Mouse (Mus musculus) CD8-positive naive resting alpha-beta T cell, adult 2 months (primary cell): ENCODE results near the gene Gstm7.
"Not testable (repeated sequence)": the region's sequence is repeated elsewhere in the genome, so short reads cannot be mapped to it uniquely, and the experiment has no call there.

Experiments used
- DNase-seq, 2 experiments: peaks; one replicate each; pipeline ENCODE4 v3.0.0; 2022; ENCODE audit warnings: low read depth in 2 of 2, low spot score in 2 of 2

Gstm7 gene

DNA sequence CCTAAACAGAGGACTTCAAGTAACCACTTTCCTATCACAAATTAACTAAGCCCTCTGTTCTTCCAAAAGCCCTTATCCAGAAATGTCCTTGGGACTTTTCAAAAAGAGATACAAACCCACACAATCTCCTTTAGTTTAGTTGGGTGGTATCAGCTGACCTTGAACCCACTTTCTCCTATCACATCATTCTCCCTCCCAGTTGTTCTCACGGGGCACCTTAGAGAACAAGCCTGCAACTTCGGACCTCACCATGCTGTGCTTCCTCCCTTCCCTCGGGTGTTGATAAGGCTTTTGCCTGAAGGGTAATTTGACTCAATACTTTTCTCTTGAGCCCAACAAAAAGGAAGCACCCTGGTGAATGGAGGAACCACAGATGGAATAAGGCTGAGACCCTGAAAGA, 4.3 kb upstream of the Gstm7 start:
- DNase-seq = no peak

DNA sequence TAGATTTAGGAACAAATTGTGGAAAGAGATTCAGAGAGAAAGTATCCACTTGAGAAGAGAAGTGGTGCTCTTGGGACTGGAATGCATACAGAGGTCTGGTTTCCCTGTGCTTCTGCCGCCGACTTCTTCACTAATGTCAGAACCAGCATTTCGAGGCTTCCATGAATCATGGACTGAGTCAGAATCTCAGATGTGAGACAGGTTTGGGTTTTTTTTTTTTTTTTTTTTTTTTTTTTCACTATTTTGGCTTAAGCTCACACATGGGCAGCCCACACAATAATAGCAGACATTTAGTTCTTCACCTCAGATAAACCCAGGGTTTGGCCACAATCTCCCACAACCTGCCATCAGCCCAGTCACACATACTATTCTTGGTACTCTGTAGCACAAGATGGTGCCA, 3.7 kb upstream of the Gstm7 start:
- no peak for DNase-seq

DNA sequence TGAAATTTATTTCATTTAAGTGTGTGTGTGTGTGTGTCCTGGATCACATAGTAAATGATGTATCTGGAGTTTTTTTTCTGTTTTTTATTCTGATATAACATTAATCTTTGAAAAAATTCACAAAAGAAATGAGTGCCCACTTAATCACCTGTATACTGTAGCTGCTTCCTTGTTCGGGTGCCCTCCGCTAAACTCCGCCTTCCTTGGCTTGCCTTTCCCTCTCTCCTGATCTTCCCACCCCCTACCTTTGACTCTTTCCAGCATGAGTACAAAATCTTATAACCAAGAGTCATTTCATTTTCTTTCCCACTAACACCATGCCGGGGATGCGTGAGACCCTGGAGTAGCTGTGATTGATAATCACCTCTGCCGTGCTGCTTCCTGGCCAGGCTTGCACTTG, 511 bp upstream of the Gstm7 start:
- DNase-seq = no peak

DNA sequence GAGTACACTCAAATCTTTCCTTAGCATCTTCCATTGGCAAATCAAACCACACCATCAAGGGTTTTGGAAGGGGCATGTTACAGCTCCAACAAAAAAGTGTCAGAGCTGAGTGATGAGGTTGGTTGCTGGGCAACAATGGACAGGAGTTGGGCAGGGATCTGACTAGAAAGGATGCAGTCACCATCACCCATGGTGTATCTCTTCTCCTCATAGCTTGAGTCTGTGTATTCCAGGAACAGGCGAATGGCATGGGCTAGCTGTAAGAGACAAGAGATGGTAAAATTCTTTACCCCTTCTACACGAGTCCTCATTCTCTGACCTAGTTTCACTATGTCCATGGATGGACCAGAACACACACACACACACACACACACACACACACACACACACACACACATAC, 483 bp downstream of the Gstm7 start:
- DNase-seq = no peak

DNA sequence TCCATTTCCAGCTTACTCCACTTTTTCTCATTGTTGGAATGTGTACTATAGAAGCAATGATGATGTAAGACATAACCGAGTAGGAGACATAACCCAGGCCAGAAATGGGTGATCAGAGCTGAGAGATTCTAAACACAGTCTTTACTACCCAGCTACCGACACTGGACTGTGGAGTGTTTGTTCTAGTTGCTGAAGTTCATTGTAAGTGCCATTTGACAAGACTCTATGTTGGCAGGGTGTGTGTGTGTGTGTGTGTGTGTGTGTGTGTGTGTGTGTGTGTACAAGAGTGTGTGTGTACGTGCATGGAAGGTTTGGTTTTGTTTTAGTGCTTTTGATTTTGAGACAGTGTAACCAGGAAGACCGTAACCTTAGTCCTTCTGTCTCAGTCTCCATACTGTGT, 1.9 kb downstream of the Gstm7 start:
- DNase-seq = no peak

DNA sequence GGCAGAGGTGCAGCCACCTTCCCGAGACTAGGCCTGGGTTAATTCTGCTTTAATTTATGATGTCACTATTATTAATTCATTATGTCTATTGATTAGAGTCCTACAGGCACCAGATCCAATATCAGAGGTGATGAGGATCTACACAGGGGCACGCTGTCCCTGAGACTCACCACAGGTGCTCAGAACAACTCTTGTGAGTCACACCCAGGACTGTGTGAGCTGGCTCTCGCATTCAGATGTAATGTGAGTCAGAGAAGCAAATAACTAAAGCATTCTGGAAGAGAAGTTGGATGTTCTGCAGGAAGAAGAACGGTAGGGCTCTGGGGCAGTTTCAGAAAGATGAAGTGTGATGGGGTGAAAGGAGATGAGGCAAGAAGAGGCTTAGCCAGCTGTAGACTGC, 2.4 kb downstream of the Gstm7 start:
- no peak for DNase-seq

DNA sequence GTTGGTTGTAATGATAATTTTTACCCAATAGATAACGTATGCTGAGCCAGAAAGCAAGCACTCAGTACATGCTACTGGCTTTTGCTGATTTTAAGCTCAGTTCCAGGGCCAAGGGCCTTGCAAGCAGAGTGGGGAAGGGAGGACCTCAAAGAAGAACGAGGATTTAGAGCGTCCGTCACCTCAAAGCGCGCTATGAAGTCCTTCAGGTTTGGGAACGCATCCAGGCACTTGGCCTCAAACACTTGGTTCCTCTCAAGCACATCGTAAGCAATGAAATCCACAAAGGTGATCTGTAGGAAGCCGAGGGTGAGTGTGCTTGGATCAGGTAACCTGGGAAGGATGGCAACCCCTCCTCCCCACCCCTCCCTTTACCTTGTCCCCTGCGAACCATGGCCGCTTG, 2.9 kb downstream of the Gstm7 start:
- DNase-seq = no peak

DNA sequence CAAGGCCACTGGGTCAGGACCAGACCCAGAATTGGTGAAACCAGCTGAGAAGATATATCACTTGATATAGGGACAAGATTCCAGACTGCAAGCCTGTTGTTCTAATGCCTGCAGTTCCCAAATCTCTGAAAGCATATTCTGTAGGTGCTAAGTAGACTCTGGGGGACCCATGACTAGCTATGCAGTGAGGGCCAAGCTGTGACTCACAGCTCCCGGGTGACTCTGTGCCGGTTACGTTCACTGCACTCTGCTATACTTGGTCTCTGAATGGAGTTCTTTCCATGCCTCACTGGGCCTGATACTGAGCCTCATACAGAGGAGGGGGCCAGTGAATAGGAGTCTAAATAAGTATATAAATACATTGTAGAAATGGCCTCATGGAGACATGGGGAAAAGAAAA, 3.8 kb downstream of the Gstm7 start:
- no peak for DNase-seq

DNA sequence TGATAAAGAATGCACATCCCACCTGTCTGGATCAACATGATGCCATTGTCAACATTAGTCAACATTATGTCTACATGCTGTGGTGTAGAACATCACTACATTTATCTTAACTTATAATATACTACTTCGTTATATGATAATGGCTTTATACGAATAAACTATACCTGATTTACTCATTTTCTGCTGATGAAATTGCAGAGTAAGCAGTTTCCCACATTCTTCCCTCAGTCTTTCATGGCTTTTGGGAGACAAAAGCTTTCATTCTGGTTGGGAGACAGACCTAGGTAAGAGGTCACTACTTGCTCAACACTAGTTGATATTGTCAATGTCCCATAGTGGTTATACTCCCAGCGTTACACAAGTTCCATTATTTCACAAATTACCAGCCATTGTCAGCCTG, 6.3 kb downstream of the Gstm7 start:
- DNase-seq = no peak

DNA sequence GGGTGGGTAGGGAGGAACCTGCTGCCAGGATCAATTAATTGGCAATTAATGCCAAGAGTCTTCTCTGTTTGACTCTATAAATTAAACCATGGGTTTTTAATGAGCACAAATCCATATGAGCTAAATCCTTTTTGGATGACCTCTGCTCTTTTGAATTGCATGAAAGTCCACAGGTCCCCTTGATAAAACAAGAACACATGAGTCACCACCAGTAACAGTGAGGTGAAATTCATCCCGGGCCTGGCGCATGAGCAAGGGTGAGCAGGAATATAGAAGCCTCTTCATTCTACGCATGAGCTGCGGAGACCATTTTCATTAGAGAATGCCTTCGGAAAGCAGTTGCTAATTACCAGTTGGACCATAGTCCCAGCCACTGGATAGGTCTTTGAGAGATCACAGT, 11.3 kb downstream of the Gstm7 start:
- no peak for DNase-seq

DNA sequence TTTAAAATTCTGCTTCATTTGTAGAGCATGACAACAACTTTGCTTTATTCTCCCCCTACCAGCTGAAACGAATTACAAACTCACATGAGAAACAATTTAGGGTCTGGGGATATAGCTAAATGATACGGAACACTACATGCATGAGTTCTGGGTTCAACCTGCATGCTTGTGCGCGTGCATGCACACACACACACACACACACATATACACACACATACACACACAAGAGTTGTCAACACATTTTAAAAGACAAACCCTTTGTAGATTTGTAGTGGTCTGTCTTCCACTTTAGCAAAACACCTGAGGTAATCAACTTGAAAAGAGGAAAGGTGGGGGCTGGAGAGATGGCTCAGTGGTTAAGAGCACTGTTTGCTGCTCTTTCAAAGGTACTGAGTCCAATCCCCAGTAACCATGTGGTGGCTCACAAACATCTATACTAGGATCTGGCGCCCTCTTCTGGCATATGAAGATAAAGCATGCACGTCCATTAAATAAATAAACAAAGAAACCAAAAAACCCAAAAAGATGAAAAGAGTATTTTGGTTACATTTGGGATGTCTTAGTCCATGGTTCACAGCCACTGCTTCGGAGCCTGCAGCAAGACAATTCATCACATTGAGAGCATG, 13.7 kb downstream of the Gstm7 start:
- DNase-seq = peak; percentile 24 to 48

DNA sequence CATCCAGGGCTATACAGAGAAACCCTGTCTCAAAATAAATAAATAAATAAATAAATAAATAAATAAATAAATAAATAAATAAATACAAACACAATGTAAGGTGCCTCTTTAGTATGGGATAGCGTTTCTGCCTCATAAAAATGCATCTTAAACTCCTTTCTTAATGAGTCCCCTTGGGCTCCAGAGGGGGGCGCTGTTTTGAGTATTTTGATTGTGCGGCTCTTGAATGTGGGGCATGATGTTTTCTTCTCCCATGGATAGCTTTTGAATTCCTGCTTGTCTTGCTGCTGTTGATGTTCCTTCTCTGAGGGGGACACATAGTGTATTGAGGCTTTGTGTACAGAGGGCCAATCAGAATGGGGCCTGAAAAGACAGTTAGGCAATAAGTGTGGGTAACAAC, 14.5 kb downstream of the Gstm7 start:
- no peak for DNase-seq

DNA sequence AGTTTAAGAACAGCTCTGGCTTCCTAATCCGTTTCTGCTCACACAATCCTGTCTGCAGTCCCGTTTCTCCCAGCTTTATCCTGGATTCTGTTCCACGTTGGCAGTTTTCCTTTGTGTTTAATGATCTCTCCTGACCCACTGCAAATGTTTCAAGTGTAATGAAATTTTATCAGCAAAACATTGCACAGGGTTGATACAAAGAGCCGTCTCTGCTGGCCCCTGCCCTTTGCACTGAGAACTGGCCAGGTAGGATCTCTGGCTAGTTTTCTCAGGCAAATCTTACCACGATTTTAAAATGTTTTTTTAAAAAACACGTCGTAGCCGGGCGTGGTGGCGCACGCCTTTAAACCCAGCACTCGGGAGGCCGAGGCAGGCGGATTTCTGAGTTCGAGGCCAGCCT, 14.9 kb downstream of the Gstm7 start:
- DNase-seq = no peak

DNA sequence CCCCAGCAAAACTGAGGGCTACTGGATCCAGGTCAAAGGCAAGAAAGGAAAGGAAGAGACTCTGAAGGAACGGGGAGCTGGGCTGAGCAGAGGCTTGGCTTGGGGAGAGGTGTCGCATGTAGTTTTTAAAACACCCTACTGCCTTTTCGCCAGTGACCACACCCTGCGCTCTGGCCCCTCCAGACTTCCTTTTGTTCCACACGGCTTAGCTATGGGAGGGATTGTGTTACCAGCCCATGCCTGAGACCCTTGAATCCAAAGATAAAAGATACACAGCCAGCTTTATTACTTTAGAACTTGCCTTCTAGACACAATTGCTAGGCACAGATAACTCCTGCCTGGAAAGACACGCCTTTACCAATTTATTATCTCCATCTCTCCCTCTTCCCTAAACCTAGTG, 25.7 kb downstream of the Gstm7 start:
- no peak for DNase-seq

DNA sequence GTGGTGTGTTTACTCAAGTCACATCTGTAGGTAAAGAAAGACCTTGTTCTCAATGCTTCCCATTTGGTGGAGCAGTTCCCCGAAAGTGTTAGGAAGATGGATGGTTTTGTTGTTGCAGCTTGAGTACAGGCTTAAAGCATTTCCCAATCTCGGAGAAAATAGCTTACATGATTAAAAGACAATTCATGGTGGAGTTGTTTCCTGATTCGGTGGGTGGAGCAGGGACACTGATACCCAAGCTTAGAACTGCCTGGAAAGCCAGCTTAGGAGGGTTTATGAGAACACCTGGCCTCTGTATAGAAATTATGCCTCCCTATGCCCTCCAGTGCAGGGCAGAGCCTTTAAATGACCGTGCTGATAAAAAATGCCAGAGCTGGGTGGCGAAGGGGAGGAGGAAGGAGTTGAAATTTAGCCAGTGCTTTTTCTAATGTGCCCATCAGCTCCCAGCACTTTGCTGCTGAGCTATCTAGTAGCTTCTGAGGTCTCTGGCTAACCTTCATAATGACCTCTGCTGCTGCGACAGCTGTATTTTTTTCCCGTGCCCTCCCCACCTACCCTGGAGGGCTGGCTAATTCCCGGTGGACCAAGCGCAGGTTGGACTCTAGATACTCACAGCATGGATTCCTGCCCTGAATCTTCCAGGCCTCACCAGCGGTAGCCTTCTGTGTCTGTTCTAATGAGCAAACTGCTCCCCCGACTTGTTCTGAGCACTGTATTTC, 30.5 kb downstream of the Gstm7 start:
- DNase-seq = no peak

DNA sequence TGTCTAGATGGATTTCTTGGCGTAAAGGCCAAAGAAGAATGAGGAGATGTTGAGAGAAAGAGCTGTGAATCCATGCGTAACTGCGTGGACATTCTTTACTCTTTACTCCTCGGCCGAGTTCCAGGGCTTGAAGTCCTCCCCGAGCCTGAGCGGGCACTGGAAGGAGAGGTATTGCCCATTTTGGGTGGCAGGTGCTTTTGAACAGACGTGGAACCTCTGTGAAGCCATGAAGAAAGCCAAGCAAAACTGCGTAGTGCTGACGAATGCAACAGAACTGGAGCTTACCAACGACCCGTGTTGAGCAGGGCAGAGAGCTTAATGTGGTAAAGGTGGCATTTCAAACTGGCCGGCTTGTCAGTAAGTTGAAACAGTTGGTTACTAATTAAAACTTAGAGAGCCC, 32.9 kb downstream of the Gstm7 start:
- DNase-seq = no peak

DNA sequence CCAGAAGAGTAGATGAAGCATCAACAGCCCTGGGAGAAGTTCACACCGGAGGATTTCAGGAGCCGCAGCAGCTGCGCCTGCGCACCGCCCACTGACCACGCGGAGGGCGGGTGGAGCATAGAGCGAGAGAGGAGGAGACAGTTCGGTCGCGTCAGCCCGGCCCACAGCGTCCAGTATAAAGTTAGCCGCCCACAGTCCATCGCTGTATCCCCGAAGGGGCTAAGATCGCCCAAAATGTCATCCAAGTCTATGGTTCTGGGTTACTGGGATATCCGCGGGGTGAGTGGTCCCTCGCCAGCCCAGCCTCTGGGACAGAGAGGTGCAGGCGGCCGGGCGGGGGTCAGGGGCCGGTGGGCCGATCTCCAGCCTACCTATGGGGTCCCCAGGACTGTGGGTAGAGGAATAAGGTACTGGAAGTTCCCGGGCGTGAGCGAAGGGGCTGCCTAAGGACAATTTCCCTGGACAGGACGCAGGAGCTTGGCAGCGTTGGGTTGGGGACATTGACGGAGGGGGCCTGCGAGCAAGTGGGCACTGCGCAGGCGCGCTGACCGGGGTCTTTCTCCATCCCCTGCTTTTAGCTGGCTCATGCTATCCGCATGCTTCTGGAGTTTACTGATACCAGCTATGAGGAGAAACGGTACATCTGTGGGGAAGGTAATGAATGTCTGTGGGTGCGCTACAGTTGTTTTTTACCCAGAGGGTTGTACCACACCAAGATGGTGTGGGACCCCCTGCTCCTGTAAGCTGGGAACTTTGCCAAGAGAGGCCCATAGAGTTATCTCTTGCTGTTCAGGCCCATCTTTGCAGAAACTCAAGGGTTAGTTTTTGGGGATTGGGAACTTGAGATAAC, 35.7 kb downstream of the Gstm7 start, which contains the start of gene Gstm5:
Gene Gstm5, plus strand, starts transcription at position 102 of the 850 bp plus-strand sequence.
- no peak for DNase-seq

DNA sequence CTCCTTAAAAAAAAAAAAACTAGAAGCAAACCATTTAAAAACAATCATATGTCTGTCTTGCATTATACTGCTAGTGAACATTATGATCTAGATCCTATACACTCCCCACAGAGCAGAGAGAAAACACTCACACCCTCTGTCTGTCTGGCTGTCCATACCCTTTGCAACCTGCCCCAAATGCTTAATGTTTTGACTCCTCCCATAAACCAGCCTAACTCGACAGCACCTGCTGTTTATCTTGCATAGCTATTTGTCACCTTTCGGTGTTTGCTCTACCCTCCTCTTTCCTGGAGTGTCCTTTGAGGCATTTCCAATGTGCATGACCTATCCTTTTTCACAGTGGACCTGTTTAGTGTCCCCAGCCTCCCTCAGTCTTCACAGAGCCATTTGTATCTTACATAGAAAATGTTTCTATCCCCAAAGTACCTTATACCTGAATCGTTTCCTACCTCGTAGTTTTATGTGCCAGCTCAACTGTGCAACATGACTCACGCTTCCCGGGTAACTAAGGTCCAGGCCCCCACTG, 36.4 kb downstream of the Gstm7 start:
- no peak for DNase-seq

DNA sequence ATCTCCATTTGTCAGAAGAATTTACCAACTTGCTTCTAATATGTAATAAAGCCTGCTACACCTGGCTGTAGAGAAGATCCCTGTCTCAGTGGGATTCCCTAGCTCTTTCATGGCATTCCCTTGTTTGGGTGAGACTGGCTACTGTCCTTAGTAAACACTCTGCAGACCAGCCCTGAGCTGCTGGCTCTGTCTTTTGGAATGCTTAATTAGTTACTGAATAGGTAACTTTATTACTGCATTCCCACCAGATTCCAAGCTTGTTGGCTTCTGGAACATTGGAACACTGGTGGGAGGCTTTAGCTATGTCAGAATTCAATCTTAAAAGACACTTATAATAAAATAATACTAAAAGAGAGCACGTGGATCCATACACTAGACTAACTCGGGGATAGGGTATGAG, 42.4 kb downstream of the Gstm7 start:
- DNase-seq = not testable (repeated sequence)

DNA sequence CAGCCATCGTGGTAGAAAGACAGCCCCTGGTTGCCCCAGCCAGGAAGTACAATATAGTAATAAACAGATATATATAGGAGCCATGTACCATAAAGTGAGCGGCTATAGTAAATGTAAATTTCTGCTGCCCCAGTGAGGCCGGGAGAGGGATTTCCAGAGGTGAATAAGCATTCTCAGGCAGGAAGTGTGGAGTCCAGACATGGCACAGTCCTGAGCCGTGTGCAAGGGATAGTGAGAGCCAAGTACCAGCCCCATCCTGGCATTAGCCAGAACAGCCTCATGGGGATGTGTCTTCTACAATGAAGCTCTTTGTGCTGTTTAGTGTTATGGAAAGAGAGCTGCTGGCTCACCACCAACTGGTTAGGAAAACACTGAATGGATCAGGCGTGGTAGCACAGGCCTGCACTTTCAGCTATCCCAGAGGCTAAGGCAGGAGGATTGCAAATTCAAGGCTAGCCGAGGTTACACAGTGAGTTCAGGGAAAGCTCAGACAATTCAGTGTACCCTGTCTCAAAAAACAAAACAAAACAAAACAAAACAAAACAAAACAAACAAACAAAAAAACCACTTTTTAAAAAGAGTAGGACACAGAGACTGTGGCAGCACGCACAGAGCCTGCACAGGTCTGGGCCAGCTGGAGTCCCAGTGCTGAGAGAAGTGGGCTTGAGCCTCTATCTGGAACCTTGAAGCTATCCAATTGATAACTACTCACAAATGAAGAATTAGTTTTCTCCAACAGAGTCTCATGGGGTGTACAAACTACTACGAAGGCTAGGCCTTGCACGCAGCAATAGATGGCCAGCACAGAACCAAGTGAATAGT, 43.7 kb downstream of the Gstm7 start:
- no peak for DNase-seq
